Mouse (Mus musculus) neutrophil, adult 5-6 weeks (primary cell): ENCODE measurements around the gene Cabin1. TPM values are rescaled to one million over a fixed set of nuclear protein-coding genes. Genes with fewer than 3 reads are reported as not detected.
A peak's percentile ranks its signal among the peaks of the same experiment; 100 is the strongest.

ENCODE experiments used
- ATAC-seq: fragments of 151-379, 151-347 bp; 2 replicates; pipeline ENCODE4 v1.8.0; 2017; ENCODE audit warnings: mild to moderate bottlenecking, moderate TSS enrichment; ENCODE audit not compliant: insufficient number of reproducible peaks, poor library complexity, low FRiP score, severe bottlenecking; ENCODE audit errors: extremely low read depth
- total RNA-seq: library from RNA; stranded (forward); fragments of 200-1000 nt; gene quantifications from 2 replicates; pipeline ENCODE4 v1.2.3, GENCODE M21; 2017

Cabin1 gene
- total RNA-seq, 1 experiment from 2014 or later, result 43.8 TPM

DNA sequence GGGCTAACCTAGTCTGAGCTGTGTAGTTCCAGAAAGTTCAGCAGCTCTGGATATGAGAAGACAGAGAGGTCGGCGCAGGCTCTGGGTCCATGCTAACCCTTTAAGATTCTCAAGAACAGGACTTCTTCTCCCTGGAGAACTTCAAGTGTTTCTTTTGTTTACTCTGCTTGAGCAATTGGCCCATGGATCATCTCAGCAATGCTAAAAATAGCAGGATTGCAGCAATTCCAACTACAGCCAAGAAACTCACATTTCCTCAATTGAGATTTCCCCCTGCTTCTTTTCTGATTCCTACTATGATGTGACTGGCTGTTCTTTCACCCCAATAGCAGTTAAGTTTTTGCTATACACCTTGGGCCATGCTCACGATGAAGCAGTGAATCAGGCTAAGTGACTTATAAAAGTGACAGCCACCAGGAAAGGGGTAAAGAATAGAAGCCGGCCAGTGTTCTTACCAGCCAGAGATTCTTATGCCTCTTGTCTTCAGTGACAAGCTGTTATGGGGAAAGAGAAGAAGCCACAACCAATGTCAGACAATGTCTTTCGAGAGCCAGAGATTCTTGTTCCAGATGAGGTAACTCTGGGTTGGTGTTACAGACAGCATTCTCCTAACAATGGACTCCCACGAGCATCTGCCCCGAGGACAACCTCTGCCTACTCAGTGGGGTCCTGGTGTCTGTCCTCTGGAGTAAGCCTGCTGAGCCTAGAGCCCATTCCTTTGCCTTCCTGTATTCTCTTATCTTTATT, 87.1 kb downstream of the Cabin1 start:
- ATAC-seq, result no peak

DNA sequence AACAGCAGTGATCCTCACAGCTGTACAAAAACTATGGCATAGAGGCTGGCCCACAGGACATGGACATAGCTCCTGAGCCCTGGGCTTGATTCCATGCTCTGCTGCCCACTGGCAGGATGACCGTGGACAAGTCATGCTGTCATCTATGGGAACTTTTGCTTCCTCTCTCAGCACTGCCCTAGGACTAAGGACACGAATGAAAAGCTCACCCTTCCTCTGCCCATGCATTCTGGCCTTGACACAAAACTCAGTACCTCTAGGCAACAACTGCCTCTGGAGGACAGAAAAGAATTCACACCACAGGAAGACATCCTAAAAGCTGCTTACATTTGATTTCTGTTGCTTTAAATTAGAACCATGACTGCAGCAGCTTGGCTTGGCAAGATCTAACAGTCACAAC, 87.9 kb downstream of the Cabin1 start:
- no peak for ATAC-seq

DNA sequence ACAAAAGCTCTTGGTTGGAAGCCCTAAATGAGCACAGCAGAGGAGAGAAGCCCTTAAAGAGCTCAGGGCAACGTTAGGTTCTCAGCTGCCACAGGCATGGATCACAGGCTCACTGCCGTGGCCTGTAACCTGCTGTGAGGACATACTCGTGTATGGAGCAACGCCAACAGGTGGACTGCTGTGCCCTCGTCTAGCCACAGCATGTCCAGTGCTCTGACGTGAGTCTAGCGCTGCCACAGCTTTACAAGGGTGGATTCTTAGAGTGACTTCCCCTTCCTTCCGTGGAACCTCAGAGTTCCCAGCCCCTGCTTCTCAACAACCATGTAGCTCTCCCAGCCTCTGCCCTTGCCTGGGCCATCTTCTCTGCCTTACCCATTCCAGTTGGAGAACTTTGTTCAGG, 88.5 kb downstream of the Cabin1 start:
- ATAC-seq, result peak; percentile 26; the same call in 1 of the 2 replicates

DNA sequence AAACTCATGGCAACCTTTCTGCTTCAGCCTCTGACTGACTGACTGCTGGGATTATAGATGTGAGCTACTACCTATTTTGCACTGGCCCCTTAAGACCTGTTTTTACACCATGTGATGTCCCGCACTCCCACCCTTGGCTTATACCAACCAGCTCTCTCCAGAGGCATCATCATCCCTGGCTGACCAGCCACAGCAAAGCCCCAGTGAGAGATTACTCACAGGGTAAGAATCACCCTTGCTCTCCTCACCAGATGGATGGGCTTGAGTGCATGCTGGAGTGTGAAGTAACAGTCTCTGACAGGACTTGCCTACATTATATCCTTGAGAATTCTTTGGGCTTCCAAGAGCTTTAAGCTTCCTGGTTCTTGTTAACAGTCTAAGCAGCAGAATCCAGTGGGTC, 94.2 kb downstream of the Cabin1 start:
- no peak for ATAC-seq

DNA sequence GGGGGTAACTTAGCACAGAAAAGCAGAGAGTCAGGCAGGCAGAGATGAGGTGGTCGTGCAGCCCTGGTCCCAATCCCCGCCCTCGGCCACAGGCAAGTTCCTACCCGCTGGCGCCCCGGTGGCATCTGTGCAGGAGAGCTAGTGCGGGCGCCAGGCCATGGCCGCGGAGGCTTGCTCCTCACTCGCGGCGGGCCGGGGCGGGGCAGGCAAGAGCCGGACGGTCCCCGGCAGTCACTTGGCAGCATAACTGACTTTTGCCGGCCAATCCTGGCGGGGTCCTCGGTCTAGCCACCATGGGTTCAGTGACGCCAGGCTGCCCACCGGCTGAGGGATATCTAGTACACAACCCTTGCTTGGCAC, 96.2 kb downstream of the Cabin1 start:
- peak; percentile 24; the same call in 1 of the 2 replicates for ATAC-seq

DNA sequence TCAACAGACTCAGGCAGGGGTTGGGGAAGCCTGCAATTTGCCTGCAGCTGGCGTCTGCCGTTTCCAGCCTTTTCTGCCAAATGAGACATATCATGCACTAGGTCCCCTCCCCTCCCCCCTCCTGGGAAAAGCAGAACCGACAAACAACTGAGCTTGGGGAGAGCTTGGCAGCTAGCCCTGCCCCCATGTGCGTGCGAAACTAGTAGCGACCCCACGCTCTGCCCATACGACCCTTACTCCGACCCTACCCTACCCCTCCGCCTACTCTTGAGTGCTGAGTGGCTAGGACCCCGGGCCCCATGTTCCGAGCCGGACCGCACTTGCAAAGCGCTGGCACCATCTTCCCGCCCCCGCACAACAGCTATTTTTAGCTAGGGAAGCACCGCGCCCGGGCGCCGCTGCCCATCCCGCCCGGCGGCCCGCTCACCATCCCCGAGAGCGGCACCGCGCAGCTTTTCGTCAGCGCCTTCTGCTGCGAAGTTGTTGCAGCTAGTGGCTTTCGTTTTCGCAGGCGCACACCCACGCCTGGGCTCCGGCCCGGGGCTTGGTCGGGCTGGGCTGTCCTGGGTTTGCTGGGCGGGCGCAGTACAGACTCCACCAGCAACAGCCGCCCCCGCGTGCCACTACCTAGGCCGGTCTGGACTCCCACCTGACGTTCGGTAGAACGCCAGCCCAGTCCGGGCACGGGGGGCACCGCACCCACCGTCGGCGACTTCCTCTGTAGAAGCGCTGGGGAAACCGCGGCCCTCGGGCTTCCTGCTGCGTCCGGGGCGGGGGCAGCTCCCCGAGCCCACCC, 96.8 kb downstream of the Cabin1 start:
- peak; percentile 10; the same call in 1 of the 2 replicates for ATAC-seq

DNA sequence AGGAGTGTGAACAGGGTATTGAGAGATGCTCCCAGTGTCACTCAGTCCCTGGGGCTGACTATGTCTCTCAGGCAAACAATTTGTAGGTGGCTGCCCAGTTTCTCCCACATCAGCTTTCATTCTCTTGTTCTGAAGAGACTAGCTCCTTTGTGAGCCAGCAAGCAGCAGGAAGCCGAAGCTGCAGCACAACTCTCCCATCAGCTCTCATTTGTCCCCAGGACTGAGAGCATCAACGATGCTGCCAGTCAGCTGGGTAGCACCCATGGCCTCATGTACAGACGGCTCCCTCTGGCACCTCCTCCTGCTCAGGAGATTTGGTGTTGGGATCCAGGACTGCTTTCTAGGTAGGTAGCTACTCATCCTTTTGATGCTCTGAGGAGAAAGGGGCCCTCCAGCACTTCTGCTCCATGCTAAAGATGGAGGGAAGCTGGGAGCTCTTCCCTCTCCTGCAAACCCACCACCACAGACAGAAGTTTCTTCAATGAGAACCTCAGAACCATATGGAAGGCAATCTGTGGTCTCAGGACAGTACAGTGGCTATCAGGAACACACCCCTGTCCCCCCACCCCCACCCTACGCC, 97.6 kb downstream of the Cabin1 start:
- ATAC-seq, result no peak

DNA sequence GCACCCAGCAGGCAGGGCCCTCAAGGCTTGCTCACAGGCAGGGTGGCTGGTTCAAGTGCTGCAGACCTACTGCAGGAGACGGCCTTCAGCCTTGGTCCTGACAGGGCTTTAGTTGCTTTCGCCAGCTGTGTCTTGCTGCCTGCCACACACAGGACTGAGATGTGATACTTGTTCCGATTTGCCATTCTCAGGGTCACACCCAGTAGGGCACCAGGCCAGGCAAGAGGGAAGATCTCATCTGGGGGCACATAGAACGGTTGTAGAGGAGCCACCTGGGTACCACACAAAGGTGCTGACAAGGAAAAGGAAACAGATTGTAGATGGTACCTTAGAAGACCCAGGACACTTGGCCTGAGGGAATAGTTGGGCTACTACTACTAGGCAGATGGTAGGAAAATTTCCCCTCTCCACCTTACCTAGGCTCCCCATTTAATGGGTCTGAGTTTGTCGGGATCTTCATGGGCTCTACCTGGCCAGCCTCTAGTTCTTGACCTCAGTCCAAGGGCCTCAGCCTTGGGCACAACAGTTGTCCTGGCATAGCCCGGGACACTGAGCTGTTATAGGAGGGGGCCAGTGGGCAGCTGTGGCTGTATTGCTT, 99.4 kb downstream of the Cabin1 start:
- no peak for ATAC-seq

DNA sequence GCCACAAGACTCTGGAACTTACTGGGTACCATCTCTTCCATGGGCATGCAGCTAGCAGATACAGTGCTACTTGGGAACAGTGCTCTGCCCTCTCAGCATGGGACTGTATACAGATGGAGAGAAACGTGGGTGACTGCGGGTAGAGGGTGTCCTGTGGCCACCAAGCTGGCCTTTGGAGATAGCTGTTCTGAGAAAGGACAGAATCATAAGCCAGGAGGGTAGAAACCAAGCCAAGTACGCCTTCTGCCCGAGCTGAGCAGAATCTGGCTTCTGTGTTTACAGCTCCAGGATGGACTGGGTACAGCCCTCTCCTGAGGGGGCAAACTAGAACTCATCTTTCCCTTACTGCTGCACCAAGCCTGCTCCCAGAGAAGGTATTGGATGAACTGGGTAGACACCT, 101.6 kb downstream of the Cabin1 start:
- no peak for ATAC-seq

DNA sequence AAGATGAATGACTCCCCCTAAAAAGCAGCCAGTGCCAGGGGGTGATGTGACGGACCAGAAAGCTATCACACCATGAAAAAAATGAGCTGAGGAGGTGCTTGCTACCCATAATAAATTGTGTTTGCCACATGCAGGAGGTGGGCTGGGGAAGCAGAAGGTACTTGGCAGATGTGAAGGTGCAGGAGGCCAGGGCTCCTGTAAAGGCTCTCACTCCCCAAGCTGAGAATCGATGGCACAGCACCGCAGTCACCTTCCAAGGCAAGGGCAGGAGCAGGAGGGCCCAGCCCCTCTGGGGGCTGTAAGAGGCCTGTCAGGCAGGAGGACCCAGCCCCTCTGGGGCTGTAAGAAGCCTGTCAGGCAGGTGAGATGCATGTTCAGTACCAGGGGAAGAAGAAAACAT, 102.3 kb downstream of the Cabin1 start:
- no peak for ATAC-seq

DNA sequence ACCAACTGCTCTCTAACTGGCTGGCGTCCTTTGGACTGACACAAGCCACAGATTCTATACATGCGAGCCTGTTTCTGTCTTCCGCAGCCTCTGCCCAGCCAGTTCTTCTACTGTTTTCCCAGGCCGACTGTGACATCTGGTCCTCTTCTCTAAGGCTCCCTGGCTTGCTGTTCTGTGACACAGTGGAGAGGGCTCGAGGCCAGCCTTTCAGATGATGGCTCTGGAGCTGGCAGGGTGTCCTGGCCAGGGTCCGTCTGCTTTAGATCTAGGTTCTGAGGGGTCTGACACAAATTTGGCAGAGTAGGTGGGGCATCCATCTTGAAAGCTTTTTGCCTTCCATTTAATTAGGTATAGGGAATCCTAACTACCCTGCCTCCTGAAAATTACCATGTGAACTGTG, 102.8 kb downstream of the Cabin1 start:
- no peak for ATAC-seq

DNA sequence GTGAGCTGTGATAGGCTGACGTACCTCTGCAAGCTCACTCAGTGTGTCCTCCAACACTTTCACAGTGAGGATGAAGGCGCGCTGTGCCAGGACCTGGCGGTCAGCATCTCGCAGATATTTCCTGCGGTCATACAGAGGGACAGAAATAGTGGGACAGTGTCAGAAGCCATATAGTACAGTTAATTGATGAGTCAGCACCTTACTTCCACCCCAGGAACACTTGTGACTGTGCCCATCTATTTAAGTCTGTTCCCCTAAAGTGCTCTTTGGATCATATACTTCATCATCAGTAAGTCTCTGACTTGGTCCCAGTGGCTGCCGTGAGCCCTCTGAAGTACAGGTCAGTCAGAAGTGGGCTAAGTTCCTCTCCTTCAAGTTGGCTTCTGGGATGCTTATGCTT, 106.4 kb downstream of the Cabin1 start:
- no peak for ATAC-seq

DNA sequence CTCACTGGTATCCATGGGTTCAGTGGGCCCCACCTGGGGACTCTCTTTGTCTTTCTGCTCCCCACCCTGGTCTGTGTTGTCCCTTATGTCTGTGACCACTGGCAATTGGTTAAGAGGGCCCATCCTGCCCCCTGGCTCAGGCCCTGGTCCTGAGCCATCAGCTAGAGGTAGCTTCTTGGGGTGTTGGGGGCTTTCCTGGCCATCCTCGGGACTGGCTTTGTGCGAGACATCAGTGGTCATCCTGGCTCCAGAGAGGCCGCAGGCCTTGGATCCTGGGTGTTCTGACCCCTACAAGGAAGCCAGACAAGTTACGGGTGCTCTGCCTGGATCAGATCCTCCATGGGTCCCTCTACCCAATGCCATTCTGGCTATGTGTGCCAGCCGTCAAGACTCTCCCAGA, 107.0 kb downstream of the Cabin1 start:
- ATAC-seq, result no peak

DNA sequence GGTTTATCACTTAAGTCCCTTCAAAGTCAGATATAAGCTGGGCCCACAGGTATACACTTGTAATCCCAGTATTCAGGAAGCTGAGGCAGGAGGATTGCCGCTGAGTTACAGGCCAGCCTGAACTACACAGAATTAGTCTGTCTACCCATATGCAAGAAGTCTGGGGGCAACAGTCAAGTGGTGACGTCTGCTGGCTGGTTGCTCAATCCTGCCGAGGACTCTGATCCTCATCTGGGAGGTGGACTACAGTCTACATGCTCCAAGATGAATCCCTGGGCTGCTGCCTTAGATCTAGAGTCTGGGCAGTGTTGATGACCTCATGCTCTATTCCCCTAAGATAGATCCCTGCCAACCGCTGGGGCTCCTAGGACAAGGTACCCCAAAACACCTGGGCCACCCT, 110.1 kb downstream of the Cabin1 start:
- ATAC-seq, result no peak

DNA sequence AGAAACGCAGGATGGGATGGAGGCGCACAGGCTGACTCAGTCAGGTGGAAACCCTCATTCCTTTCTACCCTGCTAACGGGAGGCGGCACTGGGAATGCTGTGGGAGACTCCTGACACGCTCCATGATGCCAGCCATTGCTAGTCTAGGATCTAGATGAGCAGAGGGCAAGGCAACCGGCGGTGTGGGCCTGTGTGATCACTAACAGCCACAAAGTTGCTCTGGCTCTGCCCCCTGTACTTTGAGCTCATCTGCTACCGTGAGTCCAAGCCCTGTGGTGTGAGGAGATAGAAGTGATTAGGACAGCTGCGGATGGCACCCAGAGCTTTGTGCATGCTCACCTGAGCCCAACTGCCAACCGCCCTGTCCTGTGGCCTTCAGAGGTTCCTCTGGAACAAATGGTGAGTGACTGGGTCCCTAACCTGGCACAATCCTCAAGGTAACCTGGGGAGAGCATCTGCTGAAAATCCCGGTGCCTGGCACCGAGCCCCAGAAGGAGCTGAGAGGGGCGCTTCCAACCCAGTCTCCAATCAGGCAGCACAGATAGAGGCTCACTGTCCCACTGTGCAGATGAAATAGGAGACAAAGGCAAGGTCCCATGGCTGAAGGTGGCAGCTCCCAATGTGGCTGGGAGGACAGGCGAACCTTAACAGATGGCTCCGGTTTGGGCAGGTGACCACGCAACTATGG, 112.6 kb downstream of the Cabin1 start:
- ATAC-seq, result no peak

DNA sequence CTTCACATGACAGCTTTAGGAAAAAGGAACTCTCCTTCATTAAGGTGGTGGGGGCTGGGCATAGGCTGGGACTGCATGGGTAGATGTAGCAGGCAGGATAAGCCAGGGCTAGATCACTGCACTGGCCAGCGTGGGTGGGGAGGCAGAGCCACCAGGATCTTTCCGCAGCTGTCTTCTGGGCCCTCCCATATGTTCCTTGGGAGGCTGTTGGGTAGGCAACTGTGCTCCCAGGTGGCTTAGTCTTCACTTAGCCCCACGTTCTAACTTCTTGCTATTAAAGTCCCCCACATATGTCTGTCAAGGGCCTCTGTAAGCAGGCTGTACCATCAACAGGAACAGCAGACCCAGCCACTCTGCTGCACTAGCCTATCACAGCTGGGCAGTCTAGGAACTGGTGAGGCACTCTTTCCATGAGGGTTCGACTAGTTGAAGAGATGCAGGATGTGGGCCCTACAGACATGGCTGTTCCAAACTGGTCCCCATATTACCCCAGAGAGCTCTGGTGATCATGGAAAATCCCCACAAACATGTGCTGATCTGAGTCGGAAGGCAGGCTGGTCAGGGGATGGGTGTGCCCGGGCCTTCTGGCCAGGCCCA, 113.7 kb downstream of the Cabin1 start:
- no peak for ATAC-seq

DNA sequence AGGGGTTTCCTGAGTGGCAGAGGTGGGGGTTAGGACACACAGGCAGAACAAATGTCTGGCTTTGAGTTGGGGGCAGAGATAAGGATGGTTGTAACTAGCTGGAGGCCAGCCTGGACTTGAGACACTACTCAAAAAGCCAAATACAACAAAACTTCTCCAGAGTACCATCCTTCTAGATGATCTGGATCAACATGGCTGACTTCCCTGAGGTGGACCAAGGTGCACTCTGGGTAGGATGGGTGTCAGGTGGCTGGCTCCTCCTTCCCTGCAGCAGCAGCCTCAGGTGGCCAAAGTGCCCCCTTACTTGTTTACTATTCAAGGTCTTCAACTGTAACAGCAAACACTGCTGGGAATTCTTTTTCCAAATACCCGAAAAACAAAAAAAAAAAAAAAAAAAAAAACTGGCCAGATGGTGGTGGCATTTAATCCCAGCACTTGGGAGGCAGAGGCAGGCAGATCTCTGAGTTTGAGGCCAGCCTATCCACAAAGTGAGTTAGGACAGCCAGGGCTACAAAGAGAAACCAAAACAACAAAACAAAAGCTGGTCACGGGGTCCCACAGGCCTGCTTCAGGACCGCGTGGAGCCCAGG, 114.6 kb downstream of the Cabin1 start:
- ATAC-seq, result no peak

DNA sequence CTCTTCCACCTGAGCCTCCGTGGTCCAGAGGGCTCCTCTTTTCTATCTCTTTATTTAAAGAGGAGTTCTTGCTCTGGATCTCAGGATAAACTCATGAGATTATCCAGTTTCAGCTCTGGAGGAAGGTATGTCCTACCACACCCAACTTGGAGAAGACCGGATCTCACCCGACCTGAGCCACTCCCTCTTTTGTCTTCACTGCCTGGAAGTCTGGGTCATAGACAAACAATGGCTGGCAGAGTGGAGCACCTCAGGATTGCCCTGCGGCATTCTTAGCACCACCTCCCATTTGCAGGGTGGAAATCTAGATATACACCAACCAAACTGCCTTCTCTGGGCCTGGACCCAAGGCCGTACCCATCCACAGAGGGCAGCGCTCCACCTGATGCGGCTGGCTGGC, 115.1 kb downstream of the Cabin1 start:
- no peak for ATAC-seq

DNA sequence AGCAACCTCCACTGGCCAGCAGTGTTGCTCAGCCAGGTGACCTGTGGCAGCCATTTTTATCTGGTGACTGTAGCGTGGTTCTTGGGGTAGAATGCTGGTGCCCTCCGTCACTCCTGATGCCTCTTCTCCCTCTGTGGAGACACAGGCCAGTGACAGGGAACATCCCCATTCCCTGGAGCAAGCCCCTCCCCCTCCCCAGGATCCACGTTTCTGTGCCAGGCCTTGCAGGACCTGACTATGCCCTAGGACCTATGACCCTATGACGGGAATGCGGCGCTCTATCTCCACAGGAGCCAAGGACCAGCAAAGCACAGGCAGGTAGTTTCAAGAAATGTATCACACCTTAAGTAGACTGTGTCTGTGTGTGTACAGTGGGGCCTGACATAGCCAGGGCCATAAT, 116.0 kb downstream of the Cabin1 start:
- no peak for ATAC-seq
